Mouse (Mus musculus): Measurements from ENCODE around the gene Sap30l.
"Not testable (repeated sequence)": the region's sequence is repeated elsewhere in the genome, so short reads cannot be mapped to it uniquely, and the experiment has no call there.

Gene Sap30l

DNA sequence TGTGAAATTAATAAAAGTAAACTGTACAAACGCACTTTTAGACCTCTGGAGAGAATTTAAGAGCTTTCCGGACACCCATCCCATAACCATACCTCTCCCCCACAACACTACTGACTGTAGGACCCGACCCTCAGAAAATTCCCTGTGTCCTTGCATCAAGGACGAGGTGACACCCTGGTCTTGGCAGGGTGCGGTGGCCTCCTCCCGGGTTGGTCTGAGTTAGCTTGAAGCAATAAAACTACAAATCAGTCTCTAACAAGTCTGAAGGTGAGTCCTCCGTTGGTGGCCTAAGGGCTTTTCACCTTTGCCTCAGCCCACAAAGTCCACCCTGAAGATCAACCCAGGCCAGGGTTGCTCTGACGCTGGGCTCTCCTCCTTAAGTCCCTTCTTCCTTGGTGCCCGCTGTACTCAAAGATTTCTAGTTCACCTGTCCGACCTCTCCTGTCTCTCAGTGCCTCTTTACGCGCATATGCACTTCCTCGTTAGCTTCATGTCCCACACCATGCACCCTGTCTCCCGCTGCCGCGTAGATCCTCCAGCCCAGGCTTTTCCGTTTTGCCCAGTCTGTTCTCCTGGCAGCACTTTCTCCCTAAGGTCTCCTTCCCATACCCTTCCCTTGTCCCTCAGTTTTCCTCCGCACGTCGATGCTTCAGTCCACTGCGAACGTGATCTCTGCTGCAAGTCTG lies 1.0 kb upstream of the Sap30l start:
- peak in 1 of 2 experiments; percentile 28 for DNase-seq

DNA sequence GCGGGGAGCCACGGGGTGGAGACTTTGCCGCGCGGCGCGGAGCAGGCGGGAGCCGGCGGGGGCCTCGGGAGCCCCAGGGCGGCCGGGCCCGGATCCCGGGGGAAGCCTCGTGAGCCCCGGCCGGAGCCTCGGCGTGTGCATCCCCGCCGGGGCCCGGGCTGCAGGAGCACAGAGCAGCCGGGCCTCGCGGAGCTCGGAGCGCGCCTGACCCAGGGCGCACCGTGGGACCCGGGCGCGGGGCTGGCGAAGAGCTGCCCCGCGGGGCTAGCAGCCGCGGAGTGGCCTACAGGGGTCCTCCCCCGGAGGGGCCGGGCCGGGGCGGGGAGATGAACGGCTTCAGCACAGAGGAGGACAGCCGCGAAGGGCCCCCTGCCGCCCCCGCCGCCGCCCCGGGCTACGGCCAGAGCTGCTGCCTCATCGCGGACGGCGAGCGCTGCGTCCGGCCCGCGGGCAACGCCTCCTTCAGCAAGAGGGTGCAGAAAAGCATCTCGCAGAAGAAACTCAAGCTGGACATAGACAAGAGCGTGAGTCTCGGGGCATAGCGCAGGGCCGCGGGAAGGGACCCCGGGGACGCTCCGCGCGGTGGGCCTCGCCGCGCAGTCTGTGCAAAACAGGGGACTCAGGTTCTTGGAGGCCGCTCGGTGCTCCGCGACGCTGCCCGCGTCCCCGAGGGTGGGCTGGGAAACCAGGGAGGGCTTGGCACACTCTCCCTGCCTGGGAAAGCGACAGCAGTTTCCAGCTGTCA lies 501 bp downstream of the Sap30l start:
- peak; percentile 68 to 73 for DNase-seq

GRCm38 (mm10) chr11:57802511-57802870 lies 1.1 kb downstream of the Sap30l start:
- peak in 1 of 2 experiments; percentile 39 for DNase-seq

- no peak for DNase-seq
Measured at GRCm38 (mm10) chr11:57805047-57805446, 3.6 kb downstream of the Sap30l start.

DNA sequence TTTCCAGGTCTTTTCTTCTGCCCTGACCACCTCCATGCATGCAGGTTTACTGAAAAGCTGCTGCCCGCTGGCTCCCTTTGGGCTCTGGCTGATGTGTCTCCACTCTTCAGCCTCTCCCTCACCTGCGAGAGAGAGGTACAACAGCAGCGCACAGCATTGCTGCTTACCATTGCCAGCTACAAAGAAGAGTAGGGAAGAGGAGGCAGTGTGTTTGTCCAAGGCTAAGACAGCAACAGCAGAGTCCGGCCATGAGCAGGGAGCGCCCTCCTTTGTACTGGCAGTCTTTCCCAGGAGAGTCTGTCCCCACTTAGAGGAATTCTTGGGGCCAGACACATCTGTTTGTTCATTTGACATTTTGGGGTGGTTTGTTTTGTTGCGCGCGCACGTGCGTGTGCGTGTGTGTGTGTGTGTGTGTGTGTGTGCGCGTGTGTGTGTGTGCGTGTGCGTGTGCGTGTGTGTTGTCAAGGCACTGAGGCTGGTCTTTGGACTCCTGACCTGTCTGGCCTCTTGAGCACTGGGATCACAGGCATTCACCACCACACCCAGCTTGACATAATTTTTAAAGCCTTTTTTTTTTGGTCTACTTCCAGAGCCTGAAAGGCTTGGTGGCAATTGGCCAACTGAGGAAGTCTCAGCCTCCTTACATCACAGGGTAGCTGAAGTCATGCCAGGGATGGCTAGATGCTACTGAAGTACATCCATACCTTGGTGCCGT lies 7.7 kb downstream of the Sap30l start:
- no peak for DNase-seq

DNA sequence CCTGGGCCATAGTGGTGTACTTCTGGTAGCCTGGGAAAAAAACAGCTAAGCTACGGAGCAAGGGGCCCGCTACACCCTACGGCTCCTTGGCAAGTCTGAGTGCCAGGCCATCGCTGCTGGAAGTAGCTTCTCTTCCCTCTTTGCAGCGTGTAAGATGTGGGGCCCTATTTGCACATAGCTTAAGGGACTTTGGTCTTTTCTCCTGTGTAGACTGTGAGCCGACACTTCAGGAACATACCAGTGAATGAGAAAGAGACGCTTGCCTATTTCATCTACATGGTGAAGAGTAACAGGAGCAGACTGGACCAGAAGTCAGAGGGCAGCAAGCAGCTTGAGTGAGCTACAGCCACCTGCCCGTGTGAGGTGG lies 8.3 kb downstream of the Sap30l start:
- DNase-seq = no peak

GRCm38 (mm10) chr11:57811006-57811405 lies 9.6 kb downstream of the Sap30l start:
- DNase-seq = no peak

GRCm38 (mm10) chr11:57812212-57812611 lies 10.8 kb downstream of the Sap30l start:
- no peak for DNase-seq

DNA sequence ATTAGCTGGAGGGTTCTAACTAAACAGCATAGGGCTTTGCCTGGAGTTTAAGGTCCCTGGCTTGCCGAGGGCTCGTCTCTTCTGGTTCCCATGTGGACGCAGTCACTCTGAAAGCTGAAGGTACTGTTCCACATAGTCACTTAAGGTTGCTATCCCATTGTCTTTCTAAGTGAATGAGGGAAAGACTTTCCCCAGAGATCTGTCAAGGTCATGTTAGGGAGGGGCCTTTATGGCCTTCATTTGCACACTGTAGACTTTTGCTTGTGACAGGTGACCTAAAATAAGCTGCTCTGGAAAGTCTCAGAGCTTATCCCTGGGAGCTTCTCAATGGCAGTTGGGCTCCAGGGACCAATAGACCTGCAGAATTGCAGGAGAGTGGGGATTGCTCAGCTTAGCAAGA lies 12.2 kb downstream of the Sap30l start:
- no peak for DNase-seq

- no peak for DNase-seq
Measured at GRCm38 (mm10) chr11:57818189-57818588, 16.8 kb downstream of the Sap30l start.

DNA sequence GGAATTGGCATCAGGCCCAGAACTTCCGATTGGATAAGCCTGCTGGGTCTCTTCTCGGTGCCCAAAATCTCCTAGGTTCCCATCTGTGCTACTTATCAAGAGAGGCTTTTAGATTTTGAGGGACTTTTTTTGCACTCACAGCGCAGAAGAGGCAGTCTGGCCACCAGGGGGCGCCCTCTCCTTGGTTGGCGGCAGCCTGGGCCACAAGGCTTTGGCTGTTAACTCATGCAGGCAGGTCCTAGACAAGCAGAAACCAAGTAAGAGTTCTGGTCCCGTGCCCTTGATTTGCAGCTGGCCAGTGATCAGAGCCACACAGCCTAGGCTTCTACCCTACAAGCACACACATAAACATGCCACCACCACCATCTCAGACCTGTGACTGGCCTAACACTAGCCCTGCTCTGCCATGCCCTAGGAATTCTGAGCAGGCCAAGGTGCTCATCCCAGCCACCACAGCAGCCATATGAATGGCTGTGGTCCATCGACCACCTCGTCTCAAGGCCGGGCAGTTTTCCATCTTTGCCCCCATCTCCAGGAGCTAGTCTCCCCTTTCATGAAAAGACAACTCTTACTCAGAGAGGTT lies 18.7 kb downstream of the Sap30l start:
- peak; percentile 73 to 88 for DNase-seq

GRCm38 (mm10) chr11:57823159-57823558 lies 21.7 kb downstream of the Sap30l start:
- DNase-seq = not testable (repeated sequence)

DNA sequence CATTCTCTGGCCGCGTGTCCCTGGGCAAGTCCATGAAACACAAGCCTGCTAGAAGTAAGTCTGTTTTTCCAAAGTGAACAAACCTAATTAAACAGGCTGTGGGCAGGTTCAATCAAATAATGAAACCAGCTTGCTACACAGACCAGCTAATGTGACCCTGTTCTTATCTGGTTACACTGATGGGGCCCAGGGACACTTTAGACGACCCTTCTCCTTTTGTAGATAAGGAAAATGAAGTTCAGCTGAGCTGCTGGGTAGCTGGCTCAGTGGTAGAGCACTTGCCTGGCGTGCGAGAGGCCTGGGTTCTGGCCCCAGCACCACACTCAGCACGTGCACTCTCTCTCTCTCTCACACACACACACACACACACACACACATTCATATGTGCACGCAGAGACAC lies 22.3 kb downstream of the Sap30l start:
- no peak for DNase-seq

DNA sequence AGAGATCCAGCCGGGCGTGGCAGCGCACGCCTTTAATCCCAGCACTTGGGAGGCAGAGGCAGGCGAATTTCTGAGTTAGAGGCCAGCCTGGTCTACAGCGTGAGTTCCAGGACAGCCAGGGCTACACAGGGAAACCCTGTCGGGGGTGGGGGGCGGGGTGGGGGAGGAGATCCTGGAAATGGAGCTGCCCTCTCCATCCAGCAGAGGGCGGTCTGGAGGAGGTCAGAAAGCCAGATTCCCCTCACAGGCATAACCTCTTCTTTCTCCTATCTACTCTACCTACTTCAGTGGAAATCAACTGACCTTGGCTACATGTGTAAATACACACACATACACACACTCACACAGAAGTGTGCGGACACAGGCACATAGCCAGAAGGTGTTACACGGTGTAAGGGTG lies 23.8 kb downstream of the Sap30l start:
- not testable (repeated sequence) for DNase-seq

DNA sequence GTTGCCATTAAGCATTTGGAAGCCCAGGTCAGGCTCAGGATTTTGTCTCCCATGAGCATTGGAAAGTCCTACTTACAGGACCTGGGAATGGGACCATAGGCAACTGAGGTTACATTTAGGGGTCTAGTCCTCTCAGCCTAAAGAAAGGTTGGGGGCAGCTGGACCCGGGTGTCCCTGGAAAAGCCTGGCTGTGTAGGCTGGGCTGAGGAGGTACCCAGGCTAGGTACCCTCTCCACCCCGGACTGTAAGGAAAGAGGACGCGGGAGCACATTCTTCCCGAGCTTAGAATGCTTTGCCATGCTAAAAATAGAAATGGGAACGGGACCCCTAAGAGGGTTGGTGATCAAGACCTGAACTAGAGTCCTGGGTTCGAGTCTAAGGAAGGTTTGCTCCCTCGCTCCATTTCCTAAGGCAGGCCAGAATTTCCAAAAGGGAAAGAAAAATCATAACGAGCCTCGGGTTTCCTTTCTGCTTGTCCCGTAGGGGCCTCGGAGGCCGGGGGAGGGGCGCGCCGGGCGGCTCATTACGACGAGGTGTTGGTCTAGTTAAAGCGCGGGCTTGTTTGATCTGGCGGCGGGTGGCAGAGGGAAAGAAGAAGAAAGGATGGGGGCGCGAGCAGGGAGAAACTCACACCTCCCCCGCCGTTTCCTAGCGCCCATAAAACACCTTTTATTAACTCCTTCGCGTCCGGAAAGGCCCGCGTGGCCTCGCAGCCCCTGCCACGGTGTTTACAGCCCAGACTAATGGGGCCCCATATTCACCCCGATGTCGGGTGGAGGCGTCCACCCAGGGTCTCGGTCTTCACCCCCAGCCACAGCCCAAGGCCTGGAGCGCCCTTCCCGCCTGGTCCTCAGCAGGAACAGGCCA lies 25.8 kb downstream of the Sap30l start:
- no peak for DNase-seq

- DNase-seq = peak; percentile 19 to 35
Measured at GRCm38 (mm10) chr11:57827915-57828545, 26.6 kb downstream of the Sap30l start.

- peak in 1 of 2 experiments; percentile 13 for DNase-seq
Measured at GRCm38 (mm10) chr11:57828955-57829870, 27.8 kb downstream of the Sap30l start.

- no peak for DNase-seq
Measured at GRCm38 (mm10) chr11:57829871-57830775, 28.7 kb downstream of the Sap30l start.

DNA sequence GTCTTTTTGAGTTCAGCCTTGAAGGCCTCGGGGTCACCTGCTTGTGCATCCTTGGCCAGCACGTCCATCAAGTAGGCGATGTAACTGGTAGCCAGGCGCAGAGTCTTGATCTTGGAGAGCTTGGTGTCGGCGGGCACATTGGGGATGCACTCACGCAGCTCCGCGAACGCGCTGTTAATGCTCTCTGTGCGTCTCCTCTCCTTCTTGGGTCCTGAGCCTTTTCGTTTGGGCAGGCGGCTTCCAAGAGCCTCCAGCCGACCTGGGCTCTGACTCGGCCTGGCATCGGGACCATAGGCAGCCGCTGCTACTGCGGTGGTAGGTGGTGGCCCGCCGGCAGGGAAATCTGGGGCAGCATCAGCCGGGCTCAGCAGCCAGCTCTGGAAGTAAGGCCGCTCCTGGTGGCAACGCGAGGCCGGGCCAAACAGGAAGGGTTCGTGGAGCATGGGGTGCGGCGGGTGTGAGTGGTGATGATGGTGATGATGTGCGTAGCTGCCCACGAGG lies 29.9 kb downstream of the Sap30l start:
- no peak for DNase-seq

DNA sequence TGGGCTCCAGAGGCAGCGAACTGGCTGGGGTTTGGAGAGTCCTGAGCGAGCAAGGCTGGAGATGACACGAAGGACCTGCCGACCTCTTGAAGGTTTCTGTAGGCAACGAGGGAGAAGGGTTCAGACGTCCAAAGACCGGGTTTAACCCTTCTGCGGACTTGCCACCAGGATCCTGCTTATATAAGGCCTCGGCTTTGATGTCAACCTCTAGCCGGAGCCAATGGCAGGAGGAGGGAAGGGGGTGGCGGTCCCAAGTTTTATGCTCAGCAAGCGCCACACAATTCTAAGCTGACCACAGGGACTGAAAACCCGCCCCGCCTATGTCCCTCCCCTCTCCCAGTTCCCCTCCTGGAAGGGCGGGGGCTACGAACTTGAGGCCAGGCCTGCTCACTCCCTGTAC lies 30.4 kb downstream of the Sap30l start:
- no peak for DNase-seq

Data from cerebellum, postnatal 25 days (tissue).